Mouse (Mus musculus): ENCODE data around the gene Sqor.

GRCm38 (mm10) chr2:122776823-122777222 is 11.8 kb downstream of the Sqor start:
- no peak for TF ChIP-seq CTCF (IDR thresholded peaks at IDR 0.05; ENCODE audit: borderline replicate concordance, control insufficient read depth, extremely low read depth, insufficient read depth, low read length, poor library complexity)
- TF ChIP-seq POLR2A (IDR thresholded peaks at IDR 0.05; ENCODE audit: control insufficient read depth, extremely low read depth, insufficient read depth, low read length, poor library complexity) = no peak

Data from thymus, adult 2 months (tissue).